Mouse (Mus musculus): ENCODE data around the gene Elmo3.

The Elmo3 gene

GRCm38 (mm10) chr8:105326968-105327367, 21.6 kb downstream of the Elmo3 start:
- DNase-seq (ENCODE audit: low spot score in 2 of 2) = no peak

- no peak for DNase-seq (ENCODE audit: low spot score in 2 of 2)
Measured at GRCm38 (mm10) chr8:105330325-105330724, 24.9 kb downstream of the Elmo3 start.

- DNase-seq (ENCODE audit: low spot score in 2 of 2) = no peak
Measured at GRCm38 (mm10) chr8:105331469-105331868, 26.1 kb downstream of the Elmo3 start.

GRCm38 (mm10) chr8:105331931-105332330, 26.5 kb downstream of the Elmo3 start:
- DNase-seq (ENCODE audit: low spot score in 2 of 2) = no peak

- DNase-seq (ENCODE audit: low spot score in 2 of 2) = no peak
Measured at GRCm38 (mm10) chr8:105332523-105332922, 27.1 kb downstream of the Elmo3 start.

GRCm38 (mm10) chr8:105336373-105337130, 31.2 kb downstream of the Elmo3 start:
- no peak for DNase-seq (ENCODE audit: low spot score in 2 of 2)

GRCm38 (mm10) chr8:105338992-105339391, 33.6 kb downstream of the Elmo3 start:
- no peak for DNase-seq (ENCODE audit: low spot score in 2 of 2)

GRCm38 (mm10) chr8:105339886-105340635, 34.7 kb downstream of the Elmo3 start:
- DNase-seq (ENCODE audit: low spot score in 2 of 2) = no peak

- no peak for DNase-seq (ENCODE audit: low spot score in 2 of 2)
Measured at GRCm38 (mm10) chr8:105341399-105341798, 36.0 kb downstream of the Elmo3 start.

- no peak for DNase-seq (ENCODE audit: low spot score in 2 of 2)
Measured at GRCm38 (mm10) chr8:105342768-105343167, 37.4 kb downstream of the Elmo3 start.

GRCm38 (mm10) chr8:105343791-105344574, 38.6 kb downstream of the Elmo3 start:
- no peak for DNase-seq (ENCODE audit: low spot score in 2 of 2)

GRCm38 (mm10) chr8:105345061-105345975, 39.9 kb downstream of the Elmo3 start:
- DNase-seq (ENCODE audit: low spot score in 2 of 2) = no peak

- DNase-seq (ENCODE audit: low spot score in 2 of 2) = peak; percentile 67 to 78
Measured at GRCm38 (mm10) chr8:105346611-105347427, 41.4 kb downstream of the Elmo3 start.

- peak; percentile 94 to 95 for DNase-seq (ENCODE audit: low spot score in 2 of 2)
Measured at GRCm38 (mm10) chr8:105347428-105348221, 42.2 kb downstream of the Elmo3 start, which contains the start of gene Fhod1. TSS of gene Fhod1 (minus strand) at chr8:105347953.

GRCm38 (mm10) chr8:105348450-105349095, 43.2 kb downstream of the Elmo3 start, which contains the start of gene Slc9a5:
TSS of gene Slc9a5 (plus strand) at chr8:105348843.
- peak in 1 of 2 experiments; percentile 62 for DNase-seq (ENCODE audit: low spot score in 2 of 2)

GRCm38 (mm10) chr8:105349096-105349771, 43.8 kb downstream of the Elmo3 start:
- DNase-seq (ENCODE audit: low spot score in 2 of 2) = peak in 1 of 2 experiments; percentile 58

GRCm38 (mm10) chr8:105350186-105350585, 44.8 kb downstream of the Elmo3 start:
- DNase-seq (ENCODE audit: low spot score in 2 of 2) = no peak

- DNase-seq (ENCODE audit: low spot score in 2 of 2) = no peak
Measured at GRCm38 (mm10) chr8:105353583-105354135, 48.3 kb downstream of the Elmo3 start.

Measured in urinary bladder, postnatal 4 days (tissue).